ENCODE assay signal across 9 mouse cellular contexts in genomic region chr2:180894029-180894623, GRCm38 (mm10). TPM values are rescaled to one million over a fixed set of nuclear protein-coding genes. Genes with fewer than 3 reads are reported as not detected.
DNase-seq lines count a peak whose midpoint lies in the region; ATAC-seq and TF ChIP-seq lines count a peak whose summit lies in the region.
"Had no signal": no experiment of that assay in that cellular context is flagged by ENCODE, and none has a peak within 500 bp of the region (broad histone marks: within the 10 kb centered on the region; RNA-seq: fewer than 3 reads in every experiment).

No protein-coding gene starts in this region.

- peak overlapping the region; percentile 89 for H3K27ac ChIP-seq in embryonic facial prominence, embryonic 10.5 days (replicated peaks)
- H3K27ac ChIP-seq in hindbrain, embryonic 11.5 days (ENCODE audit: low read depth, low read length): peak overlapping the region; percentile 99

- TF ChIP-seq CTCF in E14TG2a.4 (conservative IDR thresholded peaks at IDR 0.05; ENCODE audit: low read length): no peak

- no peaks in the 10 kb centered on the region for H3K9me3 ChIP-seq in E14TG2a.4 (ENCODE audit: low read length)
- no peaks in the 10 kb centered on the region for H3K9me3 ChIP-seq in embryonic facial prominence, embryonic 10.5 days
- H3K9me3 ChIP-seq in hindbrain, embryonic 11.5 days (ENCODE audit: control insufficient read depth, low read length): no peaks in the 10 kb centered on the region

- peaks cover 86% of the 10 kb centered on the region for H3K27me3 ChIP-seq in E14TG2a.4 (ENCODE audit: insufficient read depth, low read length)
- peaks cover 84% of the 10 kb centered on the region for H3K27me3 ChIP-seq in embryonic facial prominence, embryonic 10.5 days (replicated peaks; ENCODE audit: low read depth, poor library complexity, severe bottlenecking)
- peaks cover 7% of the 10 kb centered on the region; the same call in 1 of the 2 replicates for H3K27me3 ChIP-seq in hindbrain, embryonic 11.5 days (ENCODE audit: control insufficient read depth, insufficient read depth, low read length)
- 0 out of 2 replicates have a peak, but pooled peaks cover 4% of the 10 kb centered on the region for H3K27me3 ChIP-seq in splenic B cell, adult 2 months (ENCODE audit: control insufficient read depth, insufficient read depth, low read length, poor library complexity, severe bottlenecking)

- H3K4me1 ChIP-seq in E14TG2a.4 (replicated peaks; ENCODE audit: low read depth, low read length): peaks cover 65% of the 10 kb centered on the region
- H3K4me1 ChIP-seq in embryonic facial prominence, embryonic 10.5 days: peaks cover 57% of the 10 kb centered on the region
- peaks cover 7% of the 10 kb centered on the region for H3K4me1 ChIP-seq in hindbrain, embryonic 11.5 days (replicated peaks; ENCODE audit: control insufficient read depth, insufficient read depth, low read length)

- ATAC-seq in hindbrain, embryonic 11.5 days (ENCODE audit: low FRiP score): peak; percentile 62
- no peak; the same call in 1 of the 2 replicates for ATAC-seq in erythroblast, adult 5-6 weeks (replicated peaks; ENCODE audit: low FRiP score, poor library complexity, severe bottlenecking)

- peak; percentile 43 to 48 for DNase-seq in adrenal gland, adult 18-20 months (ENCODE audit: low spot score in 2 of 2)
- DNase-seq in embryonic facial prominence, embryonic 10.5 days (ENCODE audit: low spot score): peak; percentile 76
- DNase-seq in hindbrain, embryonic 11.5 days (ENCODE audit: low spot score): peak; percentile 84
- peak; percentile 26 for DNase-seq in left cerebral cortex, adult 11 months (ENCODE audit: low spot score)
- peak; percentile 31 for DNase-seq in lung, postnatal 36 days
- DNase-seq in splenic B cell, adult 2 months (ENCODE audit: low read depth, low spot score): peak; percentile 19

- no peaks in the 10 kb centered on the region for H3K36me3 ChIP-seq in E14TG2a.4 (ENCODE audit: insufficient read depth, low read length)
- 0 out of 2 replicates have a peak, but pooled peaks cover 6% of the 10 kb centered on the region for H3K36me3 ChIP-seq in embryonic facial prominence, embryonic 10.5 days (replicated peaks)
- H3K36me3 ChIP-seq in hindbrain, embryonic 11.5 days (ENCODE audit: control insufficient read depth, insufficient read depth, low read length): no peaks in the 10 kb centered on the region
- no peaks in the 10 kb centered on the region for H3K36me3 ChIP-seq in splenic B cell, adult 2 months (ENCODE audit: control insufficient read depth, insufficient read depth, low read length, poor library complexity, severe bottlenecking)

- under 1% methylated on average over 57 of the region's 57 CpGs for WGBS in embryonic facial prominence, embryonic 10.5 days
- under 1% methylated on average over 56 of the region's 57 CpGs for WGBS in hindbrain, embryonic 11.5 days

- peak overlapping the region; percentile 100 for H3K9ac ChIP-seq in hindbrain, embryonic 11.5 days (ENCODE audit: low read depth, low read length)

- peak overlapping the region; percentile 83 for H3K4me3 ChIP-seq in E14TG2a.4 (replicated peaks; ENCODE audit: low read length)
- H3K4me3 ChIP-seq in embryonic facial prominence, embryonic 10.5 days: peak overlapping the region; percentile 69
- peak overlapping the region; percentile 93 for H3K4me3 ChIP-seq in hindbrain, embryonic 11.5 days (ENCODE audit: low read depth, low read length)

- H3K4me2 ChIP-seq in hindbrain, embryonic 11.5 days (replicated peaks; ENCODE audit: low read depth, low read length): peak overlapping the region; percentile 82

RNA-seq across cellular contexts. Expression of gene Ythdf1, which starts 26.6 kb away (rescaled TPM):
- total RNA-seq in adrenal gland, adult 18-20 months (2021): 10 to 100 TPM; 48.5 to 51.9 TPM
- polyA plus RNA-seq in embryonic facial prominence, embryonic 10.5 days (2016; fragmentation: Nextera tagmentation; extraction: Ambion mirVana): 72.3 and 73.3 TPM in 2 replicates
- 57.3 and 69.4 TPM in 2 replicates for polyA plus RNA-seq in hindbrain, embryonic 11.5 days (2014; fragmentation: Nextera tagmentation; extraction: Ambion mirVana)
- total RNA-seq in erythroblast, adult 5-6 weeks (2015; ENCODE audit: low replicate concordance): 15.0 and 17.3 TPM in 2 replicates
- 7.0 and 11.8 TPM in 2 replicates for total RNA-seq in erythroblast, adult 5-6 weeks (2017; ENCODE audit: low replicate concordance)

RNA-seq across cellular contexts. Expression of gene Birc7, which starts 34.7 kb away (rescaled TPM):
- not detected for total RNA-seq in adrenal gland, adult 18-20 months (2021)
- 0.31 and 0.34 TPM in 2 replicates for polyA plus RNA-seq in embryonic facial prominence, embryonic 10.5 days (2016; fragmentation: Nextera tagmentation; extraction: Ambion mirVana)
- polyA plus RNA-seq in hindbrain, embryonic 11.5 days (2014; fragmentation: Nextera tagmentation; extraction: Ambion mirVana): 0.49 and 0.65 TPM in 2 replicates
- not detected in 2 replicates for total RNA-seq in erythroblast, adult 5-6 weeks (2015; ENCODE audit: low replicate concordance)
- not detected in 2 replicates for total RNA-seq in erythroblast, adult 5-6 weeks (2017; ENCODE audit: low replicate concordance)
- total RNA-seq: neutrophil, adult 5-6 weeks had no signal

Comparison
In these comparisons a context has a peak if more than half of its experiments do, and no peak if none do; other contexts are left out.
1. DNase-seq: peak in every context shown above with its lines; median percentile 84 in hindbrain, embryonic 11.5 days; 76 in embryonic facial prominence, embryonic 10.5 days; 46 in adrenal gland, adult 18-20 months; 31 in lung, postnatal 36 days; 26 in left cerebral cortex, adult 11 months; 19 in splenic B cell, adult 2 months.